Mouse (Mus musculus) lung, postnatal 0 days (tissue): ENCODE results near the gene Gmeb2. TPM values are rescaled to one million over a fixed set of nuclear protein-coding genes. Genes with fewer than 3 reads are reported as not detected.

Experiments
- ATAC-seq: fragments of 200-750 bp; cut with Nextera tagmentation; 2 replicates; pipeline ENCODE4 v1.8.0; 2017; ENCODE audit warnings: moderate library complexity
- DNase-seq: peaks from one replicate; pipeline ENCODE4 v3.0.0-alpha.2; 2016; ENCODE audit warnings: low spot score
- H3K27ac ChIP-seq: fragments of 300-500 bp; sonication (generic); 2 replicates; pipeline ENCODE4 v1.5.1; 2014; ENCODE audit warnings: antibody characterized with exemption, mild to moderate bottlenecking, low read length, mixed read lengths
- H3K27me3 ChIP-seq: fragments of 300-500 bp; sonication (generic); replicated peaks from 2 replicates; pipeline ENCODE4 v1.6.1; 2014; ENCODE audit warnings: low read length, mixed read lengths; ENCODE audit not compliant: insufficient read depth
- H3K36me3 ChIP-seq: fragments of 300-500 bp; sonication (generic); 2 replicates; pipeline ENCODE4 v1.6.1; 2014; ENCODE audit warnings: low read length, mixed read lengths; ENCODE audit not compliant: insufficient read depth
- H3K4me1 ChIP-seq: fragments of 300-500 bp; sonication (generic); 2 replicates; pipeline ENCODE4 v1.6.1; 2014; ENCODE audit warnings: antibody characterized with exemption, low read depth, low read length, mixed read lengths; ENCODE audit not compliant: insufficient read depth
- H3K4me2 ChIP-seq: fragments of 300-500 bp; sonication (generic); replicated peaks from 2 replicates; pipeline ENCODE4 v1.6.1; 2014; ENCODE audit warnings: low read depth, mild to moderate bottlenecking, low read length, moderate library complexity, mixed read lengths
- H3K4me3 ChIP-seq: fragments of 300-500 bp; sonication (generic); 2 replicates; pipeline ENCODE4 v1.5.1; 2014; ENCODE audit warnings: low read depth, low read length
- H3K9ac ChIP-seq: fragments of 300-500 bp; sonication (generic); replicated peaks from 2 replicates; pipeline ENCODE4 v1.6.1; 2014; ENCODE audit warnings: low read depth, mild to moderate bottlenecking
- H3K9me3 ChIP-seq: fragments of 300-500 bp; sonication (generic); 2 replicates; pipeline ENCODE4 v1.6.1; 2016; ENCODE audit warnings: low read length, mixed read lengths
- CTCF ChIP-seq: IDR thresholded peaks from 2 replicates; pipeline ENCODE4 v1.5.1; 2016; ENCODE audit warnings: antibody characterized with exemption, mild to moderate bottlenecking
- EP300 ChIP-seq: IDR thresholded peaks from 2 replicates; pipeline ENCODE4 v1.6.1; 2016; ENCODE audit warnings: antibody characterized with exemption, mild to moderate bottlenecking, control low read depth
- WGBS: fragments of 180-500 bp; shearing (Covaris S2); extraction: QIAGEN DNeasy Blood & Tissue Kit; methylation state at CpG from one replicate; pipeline ENCODE4 v1.1.7; 2014; 5-methylcytosine and 5-hydroxymethylcytosine counted together
- polyA plus RNA-seq: library from polyadenylated mRNA; unstranded; fragments of >200 nt; fragmentation: Nextera tagmentation; extraction: Ambion mirVana; gene quantifications from 2 replicates; pipeline ENCODE4 v1.2.1, GENCODE M21; 2015

Gene Gmeb2
- polyA plus RNA-seq, 1 experiment from 2014 or later, result 7.6 TPM

GRCm38 (mm10) chr2:181272092-181272491, 15.7 kb downstream of the Gmeb2 start:
- no peaks in the 10 kb centered on the region for H3K9me3 ChIP-seq
- DNase-seq (no peak), ATAC-seq (no peak)
- H3K9ac ChIP-seq, result no peak overlapping the region
- H3K4me1 ChIP-seq, result no peaks in the 10 kb centered on the region
- no peaks in the 10 kb centered on the region for H3K36me3 ChIP-seq
- H3K4me2 ChIP-seq, result no peak overlapping the region
- no peak overlapping the region for H3K4me3 ChIP-seq
- no peaks in the 10 kb centered on the region for H3K27me3 ChIP-seq
- H3K27ac ChIP-seq, result no peak overlapping the region
- TF ChIP-seq EP300 (peak; percentile 73), CTCF (no peak)
- WGBS, result 66% methylated on average over 2 of the region's 2 CpGs

GRCm38 (mm10) chr2:181266839-181267238, 21.0 kb downstream of the Gmeb2 start:
- no peak overlapping the region for H3K4me2 ChIP-seq
- no peak overlapping the region for H3K9ac ChIP-seq
- TF ChIP-seq EP300, result no peak
- no peak for TF ChIP-seq CTCF
- ATAC-seq (no peak), DNase-seq (no peak)
- no peak overlapping the region for H3K4me3 ChIP-seq
- no peaks in the 10 kb centered on the region for H3K9me3 ChIP-seq
- no peaks in the 10 kb centered on the region for H3K4me1 ChIP-seq
- no peak overlapping the region for H3K27ac ChIP-seq
- whole genome bisulfite sequencing, result 95% methylated on average over 2 of the region's 2 CpGs
- no peaks in the 10 kb centered on the region for H3K27me3 ChIP-seq
- H3K36me3 ChIP-seq, result peaks cover 28% of the 10 kb centered on the region

GRCm38 (mm10) chr2:181253248-181253647, 34.6 kb downstream of the Gmeb2 start:
- ATAC-seq (no peak), DNase-seq (no peak)
- no peak overlapping the region for H3K4me2 ChIP-seq
- no peaks in the 10 kb centered on the region for H3K4me1 ChIP-seq
- H3K4me3 ChIP-seq, result no peak overlapping the region
- no peak for TF ChIP-seq EP300
- no peak for TF ChIP-seq CTCF
- no peaks in the 10 kb centered on the region for H3K27me3 ChIP-seq
- no peaks in the 10 kb centered on the region for H3K9me3 ChIP-seq
- H3K27ac ChIP-seq, result no peak overlapping the region
- peaks cover 41% of the 10 kb centered on the region for H3K36me3 ChIP-seq
- H3K9ac ChIP-seq, result no peak overlapping the region
- 91% methylated on average over 1 of the region's 1 CpGs for WGBS

GRCm38 (mm10) chr2:181251841-181252240, 36.0 kb downstream of the Gmeb2 start:
- Histone ChIP-seq H3K4me1 (no peaks in the 10 kb centered on the region), H3K4me2 (no peak overlapping the region), H3K9me3 (no peaks in the 10 kb centered on the region), H3K27ac (no peak overlapping the region), H3K27me3 (no peaks in the 10 kb centered on the region), H3K36me3 (peaks cover 31% of the 10 kb centered on the region), H3K4me3 (no peak overlapping the region), H3K9ac (no peak overlapping the region)
- no peak for TF ChIP-seq EP300
- no peak for TF ChIP-seq CTCF
- ATAC-seq (no peak), DNase-seq (no peak)
- WGBS, result 76% methylated on average over 1 of the region's 1 CpGs

GRCm38 (mm10) chr2:181249217-181249616, 38.6 kb downstream of the Gmeb2 start:
- Histone ChIP-seq H3K9me3 (no peaks in the 10 kb centered on the region), H3K9ac (no peak overlapping the region), H3K4me2 (no peak overlapping the region), H3K27me3 (no peaks in the 10 kb centered on the region), H3K4me3 (no peak overlapping the region), H3K4me1 (no peaks in the 10 kb centered on the region), H3K27ac (no peak overlapping the region), H3K36me3 (peaks cover 14% of the 10 kb centered on the region; the same call in 1 of the 2 replicates)
- no peak for DNase-seq
- TF ChIP-seq EP300, result no peak
- WGBS, result 72% methylated on average over 10 of the region's 10 CpGs
- no peak for ATAC-seq

- no peak overlapping the region for H3K9ac ChIP-seq
- DNase-seq (no peak), ATAC-seq (no peak)
- H3K27me3 ChIP-seq, result no peaks in the 10 kb centered on the region
- H3K4me2 ChIP-seq, result no peak overlapping the region
- no peak overlapping the region for H3K27ac ChIP-seq
- H3K9me3 ChIP-seq, result no peaks in the 10 kb centered on the region
- TF ChIP-seq EP300, result no peak
- no peak for TF ChIP-seq CTCF
- 26% methylated on average over 2 of the region's 2 CpGs for WGBS
- no peak overlapping the region for H3K4me3 ChIP-seq
- H3K36me3 ChIP-seq, result no peaks in the 10 kb centered on the region
- peaks cover 12% of the 10 kb centered on the region; the same call in 1 of the 2 replicates for H3K4me1 ChIP-seq
Measured at GRCm38 (mm10) chr2:181245031-181245430, 42.8 kb downstream of the Gmeb2 start.
